Mouse (Mus musculus) intestine, embryonic 16.5 days (tissue): ENCODE results near the gene Adora2a. TPM values are rescaled to one million over a fixed set of nuclear protein-coding genes. Genes with fewer than 3 reads are reported as not detected.
A peak's percentile ranks its signal among the peaks of the same experiment; 100 is the strongest.

Source experiments
- ATAC-seq: fragments of 200-750 bp; cut with Nextera tagmentation; 2 replicates; pipeline ENCODE4 v1.8.0; 2017; ENCODE audit warnings: moderate TSS enrichment, moderate library complexity
- H3K27ac ChIP-seq: fragments of 300-500 bp; sonication (generic); 2 replicates; pipeline ENCODE4 v1.5.1; 2014; ENCODE audit warnings: mild to moderate bottlenecking, low read length
- H3K27me3 ChIP-seq: fragments of 300-500 bp; sonication (generic); replicated peaks from 2 replicates; pipeline ENCODE4 v1.6.1; 2014; ENCODE audit warnings: low read length, control low read depth, mixed read lengths; ENCODE audit not compliant: control insufficient read depth, insufficient read depth
- H3K36me3 ChIP-seq: fragments of 300-500 bp; sonication (generic); 2 replicates; pipeline ENCODE4 v1.6.1; 2014; ENCODE audit warnings: low read length, control low read depth; ENCODE audit not compliant: control insufficient read depth, insufficient read depth
- H3K4me1 ChIP-seq: fragments of 300-500 bp; sonication (generic); 2 replicates; pipeline ENCODE4 v1.6.1; 2014; ENCODE audit warnings: low read length, control low read depth, mixed read lengths; ENCODE audit not compliant: control insufficient read depth, insufficient read depth
- H3K4me2 ChIP-seq: fragments of 300-500 bp; sonication (generic); 2 replicates; pipeline ENCODE4 v1.6.1; 2014; ENCODE audit warnings: low read depth, low read length, control low read depth
- H3K4me3 ChIP-seq: fragments of 300-500 bp; sonication (generic); 2 replicates; pipeline ENCODE4 v1.5.1; 2014; ENCODE audit warnings: mild to moderate bottlenecking, low read length
- H3K9ac ChIP-seq: fragments of 300-500 bp; sonication (generic); 2 replicates; pipeline ENCODE4 v1.6.1; 2014; ENCODE audit warnings: low read depth, low read length
- H3K9me3 ChIP-seq: fragments of 300-500 bp; sonication (generic); 2 replicates; pipeline ENCODE4 v1.6.1; 2016; ENCODE audit warnings: low read length, control low read depth; ENCODE audit not compliant: control insufficient read depth
- WGBS: fragments of 180-500 bp; shearing (Covaris S2); extraction: QIAGEN DNeasy Blood & Tissue Kit; methylation state at CpG from one replicate; pipeline ENCODE4 v1.1.7; 2014; 5-methylcytosine and 5-hydroxymethylcytosine counted together
- polyA plus RNA-seq: library from polyadenylated mRNA; unstranded; fragments of >200 nt; fragmentation: Nextera tagmentation; extraction: Ambion mirVana; gene quantifications from 2 replicates; pipeline ENCODE4 v1.2.1, GENCODE M21; 2015

The Adora2a gene
- 2.9 and 3.2 TPM in 2 replicates for polyA plus RNA-seq

- WGBS, result 0% methylated on average over 3 of the region's 4 CpGs
- H3K27ac ChIP-seq, result no peak within 1 kb of the TSS
- peak within 1 kb of the TSS; percentile 95 for H3K4me2 ChIP-seq
Measured at GRCm38 (mm10) chr10:75316872-75316907, at the start of gene Adora2a. TSS of gene Adora2a (plus strand) at chr10:75316877.

GRCm38 (mm10) chr10:75273020-75273419, 43.7 kb upstream of the Adora2a start:
- H3K9ac ChIP-seq, result no peak overlapping the region
- H3K4me1 ChIP-seq, result no peaks in the 10 kb centered on the region
- H3K27me3 ChIP-seq, result no peaks in the 10 kb centered on the region
- WGBS, result 91% methylated on average over 4 of the region's 4 CpGs
- H3K4me3 ChIP-seq, result no peak overlapping the region
- no peak overlapping the region for H3K27ac ChIP-seq
- ATAC-seq, result no peak
- peaks cover 16% of the 10 kb centered on the region; the same call in 1 of the 2 replicates for H3K36me3 ChIP-seq
- no peaks in the 10 kb centered on the region for H3K9me3 ChIP-seq
- no peak overlapping the region for H3K4me2 ChIP-seq

More at GRCm38 (mm10) chr10:75316872-75316907, at the start of gene Adora2a:
- peak within 1 kb of the TSS; percentile 71 for H3K9ac ChIP-seq
- peak within 1 kb of the TSS; percentile 59 for H3K4me3 ChIP-seq
- peaks cover 19% of the 10 kb centered on the region; the same call in 1 of the 2 replicates for H3K27me3 ChIP-seq
- 0 out of 2 replicates have a peak, but pooled peaks cover 4% of the 10 kb centered on the region for H3K36me3 ChIP-seq
- no peak; the same call in 1 of the 2 replicates for ATAC-seq
- H3K9me3 ChIP-seq, result no peaks in the 10 kb centered on the region
- H3K4me1 ChIP-seq, result peaks cover 18% of the 10 kb centered on the region

- no peak for ATAC-seq
- Histone ChIP-seq H3K27ac (no peak overlapping the region), H3K9me3 (no peaks in the 10 kb centered on the region)
Measured at GRCm38 (mm10) chr10:75276427-75277013, 40.2 kb upstream of the Adora2a start.

GRCm38 (mm10) chr10:75277501-75277900, 39.2 kb upstream of the Adora2a start:
- ATAC-seq, result no peak
- no peaks in the 10 kb centered on the region for H3K4me1 ChIP-seq
- no peak overlapping the region for H3K4me3 ChIP-seq
- H3K9me3 ChIP-seq, result no peaks in the 10 kb centered on the region
- no peak overlapping the region for H3K4me2 ChIP-seq
- WGBS, result 82% methylated on average over 1 of the region's 1 CpGs
- H3K27me3 ChIP-seq, result no peaks in the 10 kb centered on the region
- no peak overlapping the region for H3K9ac ChIP-seq
- peaks cover 16% of the 10 kb centered on the region; the same call in 1 of the 2 replicates for H3K36me3 ChIP-seq
- H3K27ac ChIP-seq, result no peak overlapping the region

More at GRCm38 (mm10) chr10:75276427-75277013, 40.2 kb upstream of the Adora2a start:
- Histone ChIP-seq H3K36me3 (peaks cover 16% of the 10 kb centered on the region; the same call in 1 of the 2 replicates), H3K4me1 (no peaks in the 10 kb centered on the region), H3K4me3 (no peak overlapping the region), H3K27me3 (no peaks in the 10 kb centered on the region), H3K4me2 (no peak overlapping the region), H3K9ac (no peak overlapping the region)
- 89% methylated on average over 12 of the region's 12 CpGs for WGBS

GRCm38 (mm10) chr10:75282648-75283047, 34.0 kb upstream of the Adora2a start:
- WGBS, result 87% methylated on average over 5 of the region's 5 CpGs
- Histone ChIP-seq H3K27me3 (no peaks in the 10 kb centered on the region), H3K27ac (no peak overlapping the region), H3K9ac (no peak overlapping the region), H3K9me3 (no peaks in the 10 kb centered on the region), H3K4me1 (peaks cover 2% of the 10 kb centered on the region; the same call in 1 of the 2 replicates), H3K4me3 (no peak overlapping the region), H3K36me3 (no peaks in the 10 kb centered on the region; the same call in 1 of the 2 replicates), H3K4me2 (no peak overlapping the region)
- no peak for ATAC-seq

GRCm38 (mm10) chr10:75283821-75284220, 32.9 kb upstream of the Adora2a start:
- Histone ChIP-seq H3K9me3 (no peaks in the 10 kb centered on the region), H3K4me2 (no peak overlapping the region), H3K36me3 (no peaks in the 10 kb centered on the region; the same call in none of the 2 replicates), H3K4me1 (peaks cover 4% of the 10 kb centered on the region; the same call in 1 of the 2 replicates), H3K27me3 (no peaks in the 10 kb centered on the region), H3K27ac (no peak overlapping the region), H3K4me3 (no peak overlapping the region), H3K9ac (no peak overlapping the region)
- 94% methylated on average over 3 of the region's 3 CpGs for WGBS
- no peak for ATAC-seq

GRCm38 (mm10) chr10:75288579-75288978, 28.1 kb upstream of the Adora2a start:
- peak overlapping the region; percentile 50 for H3K27ac ChIP-seq
- peak; percentile 93 for ATAC-seq
- no peaks in the 10 kb centered on the region; the same call in none of the 2 replicates for H3K36me3 ChIP-seq
- WGBS, result 64% methylated on average over 7 of the region's 7 CpGs
- no peaks in the 10 kb centered on the region for H3K27me3 ChIP-seq
- peaks cover 4% of the 10 kb centered on the region; the same call in 1 of the 2 replicates for H3K4me1 ChIP-seq
- no peak overlapping the region for H3K4me3 ChIP-seq
- no peak overlapping the region for H3K4me2 ChIP-seq
- H3K9ac ChIP-seq, result no peak overlapping the region
- no peaks in the 10 kb centered on the region for H3K9me3 ChIP-seq

GRCm38 (mm10) chr10:75289392-75289791, 27.3 kb upstream of the Adora2a start:
- H3K4me3 ChIP-seq, result no peak overlapping the region
- no peaks in the 10 kb centered on the region for H3K9me3 ChIP-seq
- no peaks in the 10 kb centered on the region; the same call in 1 of the 2 replicates for H3K36me3 ChIP-seq
- WGBS, result 69% methylated on average over 4 of the region's 4 CpGs
- H3K27ac ChIP-seq, result no peak overlapping the region
- H3K4me1 ChIP-seq, result peaks cover 4% of the 10 kb centered on the region; the same call in 1 of the 2 replicates
- no peaks in the 10 kb centered on the region for H3K27me3 ChIP-seq
- no peak overlapping the region for H3K4me2 ChIP-seq
- H3K9ac ChIP-seq, result no peak overlapping the region
- no peak for ATAC-seq

- Histone ChIP-seq H3K9ac (no peak overlapping the region), H3K27ac (no peak overlapping the region), H3K4me1 (peaks cover 4% of the 10 kb centered on the region; the same call in 1 of the 2 replicates), H3K4me3 (no peak overlapping the region), H3K27me3 (no peaks in the 10 kb centered on the region), H3K36me3 (no peaks in the 10 kb centered on the region; the same call in 1 of the 2 replicates), H3K9me3 (no peaks in the 10 kb centered on the region), H3K4me2 (no peak overlapping the region)
- no peak for ATAC-seq
- WGBS, result 89% methylated on average over 5 of the region's 5 CpGs
Measured at GRCm38 (mm10) chr10:75290650-75291049, 26.0 kb upstream of the Adora2a start.

- no peaks in the 10 kb centered on the region; the same call in 1 of the 2 replicates for H3K36me3 ChIP-seq
- no peaks in the 10 kb centered on the region for H3K27me3 ChIP-seq
- WGBS, result 76% methylated on average over 1 of the region's 1 CpGs
Measured at GRCm38 (mm10) chr10:75291338-75291737, 25.3 kb upstream of the Adora2a start.

More at GRCm38 (mm10) chr10:75291338-75291737, 25.3 kb upstream of the Adora2a start:
- Histone ChIP-seq H3K9me3 (no peaks in the 10 kb centered on the region), H3K4me2 (no peak overlapping the region), H3K4me1 (peaks cover 4% of the 10 kb centered on the region; the same call in 1 of the 2 replicates), H3K4me3 (no peak overlapping the region), H3K27ac (no peak overlapping the region), H3K9ac (no peak overlapping the region)
- no peak for ATAC-seq
